Mouse (Mus musculus) liver, embryonic 14.5 days (tissue): Measurements from ENCODE around the gene Axl. TPM values are rescaled to one million over a fixed set of nuclear protein-coding genes. Genes with fewer than 3 reads are reported as not detected.

Experiments
- ATAC-seq: fragments of 200-750 bp; cut with Nextera tagmentation; 2 replicates; pipeline ENCODE4 v1.8.0; 2017; ENCODE audit warnings: moderate number of reproducible peaks, mild to moderate bottlenecking, moderate library complexity; ENCODE audit not compliant: insufficient read depth
- DNase-seq, 3 experiments: peaks; one replicate each; pipeline ENCODE4 v3.0.0-alpha.2; 2012 to 2013; ENCODE audit warnings: low read depth in 3 of 3, low spot score in 3 of 3
- H3K27ac ChIP-seq: fragments of 300-500 bp; sonication (generic); 2 replicates; pipeline ENCODE4 v1.5.1; 2014; ENCODE audit warnings: moderate library complexity, mild to moderate bottlenecking, control low read depth, inconsistent platforms
- H3K27me3 ChIP-seq: fragments of 300-500 bp; sonication (generic); 2 replicates; pipeline ENCODE4 v1.6.1; 2014; ENCODE audit warnings: mild to moderate bottlenecking, low read length, moderate library complexity; ENCODE audit not compliant: control insufficient read depth, insufficient read depth
- H3K36me3 ChIP-seq: fragments of 300-500 bp; sonication (generic); replicated peaks from 2 replicates; pipeline ENCODE4 v1.6.1; 2014; ENCODE audit warnings: low read depth; ENCODE audit not compliant: control insufficient read depth, insufficient read depth
- H3K4me1 ChIP-seq, 2 experiments: fragments of 200-500 bp in 1 of 2; fragments of 300-500 bp in 1 of 2; sonication (generic) in 1 of 2; replicated peaks; 2 replicates each; pipeline ENCODE4 v1.6.1; 2012 to 2014; ENCODE audit warnings: antibody characterized with exemption in 1 of 2, inconsistent platforms in 1 of 2, low read length in 1 of 2; ENCODE audit not compliant: control insufficient read depth in 2 of 2, insufficient read depth in 2 of 2
- H3K4me2 ChIP-seq: fragments of 300-500 bp; sonication (generic); 2 replicates; pipeline ENCODE4 v1.6.1; 2014; ENCODE audit warnings: low read depth, mild to moderate bottlenecking, control low read depth, moderate library complexity
- H3K4me3 ChIP-seq, 2 experiments: fragments of 200-500 bp in 1 of 2; fragments of 300-500 bp in 1 of 2; sonication (generic) in 1 of 2; 2 replicates each; pipeline ENCODE4 v1.5.1; 2012 to 2014; ENCODE audit warnings: low read depth in 2 of 2, low read length in 2 of 2, mild to moderate bottlenecking in 2 of 2, control low read depth in 1 of 2, inconsistent platforms in 1 of 2, moderate library complexity in 1 of 2; ENCODE audit not compliant: insufficient read depth in 1 of 2
- H3K9ac ChIP-seq: fragments of 300-500 bp; sonication (generic); replicated peaks from 2 replicates; pipeline ENCODE4 v1.6.1; 2014; ENCODE audit warnings: mild to moderate bottlenecking, control low read depth, moderate library complexity
- H3K9me3 ChIP-seq: fragments of 300-500 bp; sonication (generic); 2 replicates; pipeline ENCODE4 v1.6.1; 2016; ENCODE audit warnings: low read length, mixed read lengths; ENCODE audit not compliant: control insufficient read depth
- CTCF ChIP-seq: IDR thresholded peaks from 2 replicates; pipeline ENCODE4 v1.5.1; 2016; ENCODE audit warnings: antibody characterized with exemption, low read depth, control low read depth
- EP300 ChIP-seq: IDR thresholded peaks from 2 replicates; pipeline ENCODE4 v1.6.1; 2016; ENCODE audit warnings: antibody characterized with exemption, low read depth
- WGBS: fragments of 180-500 bp; shearing (Covaris S2); extraction: QIAGEN DNeasy Blood & Tissue Kit; methylation state at CpG from one replicate; pipeline ENCODE4 v1.1.7; 2014; ENCODE audit not compliant: insufficient replicate concordance; 5-methylcytosine and 5-hydroxymethylcytosine counted together
- microRNA-seq: library from miRNA; unstranded; fragments of <30 nt; microRNA quantifications from one replicate; pipeline ENCODE4, GENCODE M21; 2016
- polyA plus RNA-seq, 2 experiments: library from polyadenylated mRNA; depleted of rRNA in 1 of 2; stranded (reverse) in 1 of 2; unstranded in 1 of 2; fragments of >200 nt; fragmentation: Nextera tagmentation in 1 of 2; extraction: Ambion mirVana in 1 of 2; gene quantifications; 2 replicates each; pipeline versions ENCODE4 v1.2.1 to v1.2.3; 2012 to 2014

Gene Axl
- polyA plus RNA-seq, 2 experiments = 5.8 to 11.8 TPM

- no peak overlapping the region for H3K4me2 ChIP-seq
- no peak overlapping the region for H3K4me3 ChIP-seq
- WGBS = 42% methylated on average over 7 of the region's 7 CpGs
- no peaks in the 10 kb centered on the region for H3K9me3 ChIP-seq
- no peaks in the 10 kb centered on the region for H3K27me3 ChIP-seq
- ATAC-seq (no peak), DNase-seq (no peak)
- peaks cover 0 to 27% of the 10 kb centered on the region in 2 experiments; a peak in 3 of 4 replicates for H3K4me1 ChIP-seq
- no peak overlapping the region for H3K9ac ChIP-seq
- TF ChIP-seq CTCF (no peak), EP300 (no peak)
- H3K27ac ChIP-seq = no peak overlapping the region
- peaks cover 36% of the 10 kb centered on the region for H3K36me3 ChIP-seq
Observed at GRCm38 (mm10) chr7:25710519-25711130, 77.9 kb downstream of the Axl start.

- Histone ChIP-seq H3K27ac (no peak overlapping the region), H3K4me3 (no peak overlapping the region), H3K9me3 (no peaks in the 10 kb centered on the region), H3K4me1 (peaks cover 0 to 29% of the 10 kb centered on the region in 2 experiments; a peak in 3 of 4 replicates), H3K4me2 (no peak overlapping the region), H3K27me3 (no peaks in the 10 kb centered on the region), H3K9ac (no peak overlapping the region), H3K36me3 (peaks cover 29% of the 10 kb centered on the region)
- DNase-seq (no peak), ATAC-seq (no peak)
- TF ChIP-seq EP300 (no peak), CTCF (no peak)
- WGBS = 58% methylated on average over 12 of the region's 12 CpGs
Observed at GRCm38 (mm10) chr7:25709961-25710360, 78.5 kb downstream of the Axl start.

- no peak for DNase-seq
- H3K27me3 ChIP-seq = no peaks in the 10 kb centered on the region
- no peak overlapping the region for H3K9ac ChIP-seq
- peaks cover 2 to 38% of the 10 kb centered on the region in 2 experiments for H3K4me1 ChIP-seq
- H3K4me2 ChIP-seq = no peak overlapping the region
- peak; percentile 29 for ATAC-seq
- no peak overlapping the region for H3K27ac ChIP-seq
- 57% methylated on average over 15 of the region's 15 CpGs for WGBS
- H3K4me3 ChIP-seq = no peak overlapping the region
- H3K9me3 ChIP-seq = no peaks in the 10 kb centered on the region
- no peak for TF ChIP-seq CTCF
- no peak for TF ChIP-seq EP300
- peaks cover 8% of the 10 kb centered on the region; the same call in 1 of the 2 replicates for H3K36me3 ChIP-seq
Observed at GRCm38 (mm10) chr7:25707581-25708292, 80.8 kb downstream of the Axl start.

Small RNA genes within 50 kb of the gene (microRNA-seq; reads per million reads assigned to microRNA genes)
- gene Gm24865 = not detected

Other genes starting within 250 kb of the Axl start
- 0.02 and 0.03 TPM in 2 replicates for gene Ceacam2, start 248.8 kb downstream of the Axl start, polyA plus RNA-seq (2012; rRNA removed)
- 0.15 TPM in 1 of 2 replicates, not detected in the other for gene Ceacam2, start 248.8 kb downstream of the Axl start, polyA plus RNA-seq (2014; fragmentation: Nextera tagmentation; extraction: Ambion mirVana)
- 0.40 and 0.52 TPM in 2 replicates for gene Erich4, start 172.8 kb downstream of the Axl start, polyA plus RNA-seq (2012; rRNA removed)
- gene Erich4, start 172.8 kb downstream of the Axl start, polyA plus RNA-seq (2014; fragmentation: Nextera tagmentation; extraction: Ambion mirVana) = 0.47 and 0.51 TPM in 2 replicates
- gene Dmac2, start 169.3 kb downstream of the Axl start, polyA plus RNA-seq (2012; rRNA removed) = 8.1 and 9.6 TPM in 2 replicates
- gene Dmac2, start 169.3 kb downstream of the Axl start, polyA plus RNA-seq (2014; fragmentation: Nextera tagmentation; extraction: Ambion mirVana) = 6.9 and 7.4 TPM in 2 replicates
- 1.6 TPM in 2 replicates for gene B3gnt8, start 162.1 kb downstream of the Axl start, polyA plus RNA-seq (2012; rRNA removed)
- gene B3gnt8, start 162.1 kb downstream of the Axl start, polyA plus RNA-seq (2014; fragmentation: Nextera tagmentation; extraction: Ambion mirVana) = 0.72 and 0.81 TPM in 2 replicates
- 20.1 and 22.0 TPM in 2 replicates for gene Bckdha, start 129.7 kb downstream of the Axl start, polyA plus RNA-seq (2012; rRNA removed)
- 17.3 and 21.0 TPM in 2 replicates for gene Bckdha, start 129.7 kb downstream of the Axl start, polyA plus RNA-seq (2014; fragmentation: Nextera tagmentation; extraction: Ambion mirVana)
- gene Exosc5, start 129.5 kb downstream of the Axl start, polyA plus RNA-seq (2012; rRNA removed) = 33.7 and 35.2 TPM in 2 replicates
- 48.1 and 51.6 TPM in 2 replicates for gene Exosc5, start 129.5 kb downstream of the Axl start, polyA plus RNA-seq (2014; fragmentation: Nextera tagmentation; extraction: Ambion mirVana)
- 0.22 and 0.32 TPM in 2 replicates for gene Tmem91, start 113.5 kb downstream of the Axl start, polyA plus RNA-seq (2012; rRNA removed)
- 0.39 and 0.51 TPM in 2 replicates for gene Tmem91, start 113.5 kb downstream of the Axl start, polyA plus RNA-seq (2014; fragmentation: Nextera tagmentation; extraction: Ambion mirVana)
- gene B9d2, start 107.9 kb downstream of the Axl start, polyA plus RNA-seq (2012; rRNA removed) = 21.9 and 28.2 TPM in 2 replicates
- 18.8 and 20.4 TPM in 2 replicates for gene B9d2, start 107.9 kb downstream of the Axl start, polyA plus RNA-seq (2014; fragmentation: Nextera tagmentation; extraction: Ambion mirVana)
- 16.6 and 18.5 TPM in 2 replicates for gene Tgfb1, start 101.7 kb downstream of the Axl start, polyA plus RNA-seq (2012; rRNA removed)
- 3.9 and 4.3 TPM in 2 replicates for gene Tgfb1, start 101.7 kb downstream of the Axl start, polyA plus RNA-seq (2014; fragmentation: Nextera tagmentation; extraction: Ambion mirVana)
- gene Ccdc97, start 69.6 kb downstream of the Axl start, polyA plus RNA-seq (2012; rRNA removed) = 17.1 and 19.5 TPM in 2 replicates
- 11.3 and 13.2 TPM in 2 replicates for gene Ccdc97, start 69.6 kb downstream of the Axl start, polyA plus RNA-seq (2014; fragmentation: Nextera tagmentation; extraction: Ambion mirVana)
- 22.8 and 26.5 TPM in 2 replicates for gene Hnrnpul1, start 33.9 kb downstream of the Axl start, polyA plus RNA-seq (2012; rRNA removed)
- gene Hnrnpul1, start 33.9 kb downstream of the Axl start, polyA plus RNA-seq (2014; fragmentation: Nextera tagmentation; extraction: Ambion mirVana) = 36.5 and 39.1 TPM in 2 replicates
- 0.22 and 0.49 TPM in 2 replicates for gene Cyp2s1, start 28.2 kb upstream of the Axl start, polyA plus RNA-seq (2012; rRNA removed)
- 0.25 and 0.52 TPM in 2 replicates for gene Cyp2s1, start 28.2 kb upstream of the Axl start, polyA plus RNA-seq (2014; fragmentation: Nextera tagmentation; extraction: Ambion mirVana)
- gene Cyp2b10, start 108.9 kb upstream of the Axl start, polyA plus RNA-seq (2012; rRNA removed) = 0.05 and 0.07 TPM in 2 replicates
- gene Cyp2b10, start 108.9 kb upstream of the Axl start, polyA plus RNA-seq (2014; fragmentation: Nextera tagmentation; extraction: Ambion mirVana) = 0.10 TPM in 1 of 2 replicates, not detected in the other